Mouse (Mus musculus) CD8-positive naive resting alpha-beta T cell, adult 2 months (primary cell): ENCODE measurements around the gene Efcc1.

ENCODE experiments used
- DNase-seq, 2 experiments: peaks; one replicate each; pipeline ENCODE4 v3.0.0; 2022; ENCODE audit warnings: low read depth in 2 of 2, low spot score in 2 of 2

Efcc1 gene

DNA sequence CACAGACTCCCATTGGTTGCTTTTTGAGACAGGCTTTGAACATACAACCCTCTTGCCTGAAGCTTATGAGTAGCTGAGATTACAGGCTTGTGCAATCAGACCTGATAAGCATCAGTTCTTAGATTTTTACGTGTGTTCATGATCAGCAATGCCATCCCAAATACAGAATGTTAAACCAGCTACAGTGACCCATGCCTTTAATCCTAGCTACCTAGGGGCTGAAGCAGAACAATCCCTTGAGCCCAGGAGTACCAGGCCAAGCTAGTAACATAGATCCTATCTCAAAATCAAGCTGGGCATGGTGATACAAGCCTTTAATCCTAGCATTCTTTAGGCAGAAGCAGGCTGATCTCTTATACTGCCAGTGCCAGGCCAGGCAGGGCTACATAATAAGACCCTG lies 73.4 kb downstream of the Efcc1 start:
- DNase-seq: no peak

GRCm38 (mm10) chr6:87804886-87805285 lies 74.2 kb downstream of the Efcc1 start:
- no peak for DNase-seq

- DNase-seq: no peak
These were observed 74.8 kb downstream of the Efcc1 start for GRCm38 (mm10) chr6:87805448-87805847.
